Mouse (Mus musculus): ENCODE results near the gene Car4. TPM values are rescaled to one million over a fixed set of nuclear protein-coding genes. Genes with fewer than 3 reads are reported as not detected.
A peak's percentile ranks its signal among the peaks of the same experiment; 100 is the strongest.

Car4 gene
- polyA plus RNA-seq, 1 experiment from 2014 or later = 0.70 TPM

GRCm38 (mm10) chr11:84920981-84921380, 36.6 kb upstream of the Car4 start:
- Histone ChIP-seq H3K9me3 (ENCODE audit: control insufficient read depth, low read length) (no peaks in the 10 kb centered on the region), H3K4me3 (ENCODE audit: low read length) (no peak overlapping the region), H3K4me1 (replicated peaks; ENCODE audit: control insufficient read depth, insufficient read depth, low read length) (no peaks in the 10 kb centered on the region), H3K9ac (ENCODE audit: low read length) (no peak overlapping the region), H3K27ac (ENCODE audit: low read length) (no peak overlapping the region), H3K36me3 (ENCODE audit: control insufficient read depth, insufficient read depth, low read length) (no peaks in the 10 kb centered on the region), H3K4me2 (ENCODE audit: low read depth, low read length) (no peak overlapping the region), H3K27me3 (ENCODE audit: control insufficient read depth, insufficient read depth, low read depth, low read length) (no peaks in the 10 kb centered on the region)
- no peak for ATAC-seq (ENCODE audit: low read depth)
- 78% methylated on average over 8 of the region's 8 CpGs for WGBS

DNA sequence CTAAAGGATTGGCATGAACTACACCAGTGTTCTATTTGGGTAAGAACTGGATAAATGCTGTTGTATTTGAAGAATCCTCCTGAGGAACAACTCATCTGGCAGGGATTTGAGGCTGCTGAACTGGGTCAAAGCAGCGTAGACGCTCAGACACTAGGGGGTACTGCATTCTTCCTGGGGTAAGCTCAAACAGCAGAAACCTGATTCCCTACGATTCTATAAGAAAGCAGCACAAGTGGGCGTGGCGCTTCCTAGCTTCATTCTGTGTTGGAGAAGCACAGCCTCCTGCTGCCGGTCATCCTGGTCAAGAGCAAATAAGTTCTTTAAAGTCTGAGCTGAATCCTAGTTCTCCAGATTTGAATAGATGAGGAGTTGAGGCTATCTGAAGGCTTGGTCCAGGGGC, 25.3 kb upstream of the Car4 start:
- no peaks in the 10 kb centered on the region for H3K9me3 ChIP-seq (ENCODE audit: control insufficient read depth, low read length)
- 13% methylated on average over 6 of the region's 6 CpGs for WGBS

GRCm38 (mm10) chr11:84939508-84940053, 18.0 kb upstream of the Car4 start:
- Histone ChIP-seq H3K4me3 (ENCODE audit: low read length) (no peak overlapping the region), H3K27me3 (ENCODE audit: control insufficient read depth, insufficient read depth, low read depth, low read length) (peaks cover 3% of the 10 kb centered on the region; the same call in 1 of the 2 replicates), H3K27ac (ENCODE audit: low read length) (no peak overlapping the region), H3K4me1 (replicated peaks; ENCODE audit: control insufficient read depth, insufficient read depth, low read length) (no peaks in the 10 kb centered on the region; the same call in 1 of the 2 replicates), H3K9ac (ENCODE audit: low read length) (no peak overlapping the region), H3K9me3 (ENCODE audit: control insufficient read depth, low read length) (no peaks in the 10 kb centered on the region), H3K36me3 (ENCODE audit: control insufficient read depth, insufficient read depth, low read length) (no peaks in the 10 kb centered on the region), H3K4me2 (ENCODE audit: low read depth, low read length) (no peak overlapping the region)
- 55% methylated on average over 8 of the region's 8 CpGs for WGBS
- no peak for ATAC-seq (ENCODE audit: low read depth)

More for the DNA sequence above, 25.3 kb upstream of the Car4 start:
- no peaks in the 10 kb centered on the region for H3K4me1 ChIP-seq (replicated peaks; ENCODE audit: control insufficient read depth, insufficient read depth, low read length)
- H3K9ac ChIP-seq (ENCODE audit: low read length) = no peak overlapping the region
- H3K27me3 ChIP-seq (ENCODE audit: control insufficient read depth, insufficient read depth, low read depth, low read length) = no peaks in the 10 kb centered on the region
- no peaks in the 10 kb centered on the region for H3K36me3 ChIP-seq (ENCODE audit: control insufficient read depth, insufficient read depth, low read length)
- H3K4me2 ChIP-seq (ENCODE audit: low read depth, low read length) = no peak overlapping the region
- no peak overlapping the region for H3K4me3 ChIP-seq (ENCODE audit: low read length)
- no peak for ATAC-seq (ENCODE audit: low read depth)
- no peak overlapping the region for H3K27ac ChIP-seq (ENCODE audit: low read length)

GRCm38 (mm10) chr11:84940140-84940539, 17.4 kb upstream of the Car4 start:
- Histone ChIP-seq H3K4me2 (ENCODE audit: low read depth, low read length) (no peak overlapping the region), H3K27me3 (ENCODE audit: control insufficient read depth, insufficient read depth, low read depth, low read length) (peaks cover 3% of the 10 kb centered on the region; the same call in 1 of the 2 replicates), H3K4me1 (replicated peaks; ENCODE audit: control insufficient read depth, insufficient read depth, low read length) (no peaks in the 10 kb centered on the region; the same call in 1 of the 2 replicates), H3K9me3 (ENCODE audit: control insufficient read depth, low read length) (no peaks in the 10 kb centered on the region), H3K4me3 (ENCODE audit: low read length) (no peak overlapping the region), H3K27ac (ENCODE audit: low read length) (no peak overlapping the region), H3K9ac (ENCODE audit: low read length) (no peak overlapping the region), H3K36me3 (ENCODE audit: control insufficient read depth, insufficient read depth, low read length) (no peaks in the 10 kb centered on the region)
- no peak for ATAC-seq (ENCODE audit: low read depth)
- 65% methylated on average over 10 of the region's 10 CpGs for WGBS

- Histone ChIP-seq H3K4me1 (replicated peaks; ENCODE audit: control insufficient read depth, insufficient read depth, low read length) (no peaks in the 10 kb centered on the region; the same call in 1 of the 2 replicates), H3K27ac (ENCODE audit: low read length) (no peak overlapping the region), H3K9me3 (ENCODE audit: control insufficient read depth, low read length) (no peaks in the 10 kb centered on the region), H3K27me3 (ENCODE audit: control insufficient read depth, insufficient read depth, low read depth, low read length) (peaks cover 3% of the 10 kb centered on the region; the same call in 1 of the 2 replicates), H3K4me2 (ENCODE audit: low read depth, low read length) (no peak overlapping the region), H3K36me3 (ENCODE audit: control insufficient read depth, insufficient read depth, low read length) (no peaks in the 10 kb centered on the region), H3K4me3 (ENCODE audit: low read length) (no peak overlapping the region), H3K9ac (ENCODE audit: low read length) (no peak overlapping the region)
- WGBS = 0% methylated on average over 15 of the region's 15 CpGs
- ATAC-seq (ENCODE audit: low read depth) = peak; percentile 60
Observed at GRCm38 (mm10) chr11:84943948-84944347, 13.6 kb upstream of the Car4 start.

DNA sequence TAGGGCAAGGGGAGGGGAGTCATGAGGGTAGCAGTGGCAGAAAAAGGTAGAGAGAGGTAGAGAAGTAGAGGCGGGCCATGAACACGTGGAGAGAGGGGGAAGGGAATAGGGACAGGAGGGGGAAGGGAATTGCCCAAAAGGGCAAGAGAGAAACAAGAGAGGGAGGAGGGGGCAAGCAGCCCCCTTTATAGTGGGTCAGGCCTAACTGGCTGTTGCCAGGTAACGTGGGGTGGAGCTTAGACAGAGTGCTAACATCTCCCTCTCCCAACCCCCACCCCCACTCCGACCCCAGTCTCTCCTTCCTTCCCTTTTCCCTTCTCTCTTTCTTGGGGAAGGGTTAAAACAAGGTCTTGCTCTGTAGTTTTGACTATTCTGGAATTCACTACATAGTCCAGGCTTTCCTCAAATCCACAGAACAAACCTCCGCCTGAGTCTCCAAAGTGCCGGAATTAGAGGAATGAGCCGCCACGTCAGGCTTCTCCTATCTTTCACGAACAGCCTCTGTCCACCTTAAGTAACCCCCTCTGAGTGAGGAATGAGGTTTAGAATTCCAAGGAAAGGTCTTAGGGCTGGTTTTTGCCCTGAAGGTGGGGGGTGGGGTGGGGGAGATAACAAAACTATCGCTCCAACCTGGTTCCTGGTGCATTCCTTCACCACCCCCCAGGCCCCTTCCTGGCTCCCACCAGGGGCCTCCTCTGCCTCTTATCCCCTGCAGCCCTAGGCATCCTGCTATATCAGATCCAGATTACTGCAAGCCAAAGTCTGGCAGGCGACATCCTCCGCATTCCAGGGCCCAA, 12.7 kb upstream of the Car4 start:
- no peak for ATAC-seq (ENCODE audit: low read depth)
- Histone ChIP-seq H3K4me1 (replicated peaks; ENCODE audit: control insufficient read depth, insufficient read depth, low read length) (no peaks in the 10 kb centered on the region; the same call in 1 of the 2 replicates), H3K9me3 (ENCODE audit: control insufficient read depth, low read length) (no peaks in the 10 kb centered on the region), H3K27ac (ENCODE audit: low read length) (no peak overlapping the region), H3K27me3 (ENCODE audit: control insufficient read depth, insufficient read depth, low read depth, low read length) (peaks cover 3% of the 10 kb centered on the region; the same call in 1 of the 2 replicates), H3K4me2 (ENCODE audit: low read depth, low read length) (no peak overlapping the region), H3K4me3 (ENCODE audit: low read length) (no peak overlapping the region), H3K9ac (ENCODE audit: low read length) (no peak overlapping the region), H3K36me3 (ENCODE audit: control insufficient read depth, insufficient read depth, low read length) (no peaks in the 10 kb centered on the region)
- WGBS = 2% methylated on average over 12 of the region's 12 CpGs

- Histone ChIP-seq H3K27ac (ENCODE audit: low read length) (no peak overlapping the region), H3K4me2 (ENCODE audit: low read depth, low read length) (no peak overlapping the region), H3K4me3 (ENCODE audit: low read length) (no peak overlapping the region), H3K27me3 (ENCODE audit: control insufficient read depth, insufficient read depth, low read depth, low read length) (peaks cover 3% of the 10 kb centered on the region; the same call in 1 of the 2 replicates), H3K9me3 (ENCODE audit: control insufficient read depth, low read length) (no peaks in the 10 kb centered on the region), H3K9ac (ENCODE audit: low read length) (no peak overlapping the region), H3K4me1 (replicated peaks; ENCODE audit: control insufficient read depth, insufficient read depth, low read length) (no peaks in the 10 kb centered on the region; the same call in 1 of the 2 replicates), H3K36me3 (ENCODE audit: control insufficient read depth, insufficient read depth, low read length) (no peaks in the 10 kb centered on the region)
- ATAC-seq (ENCODE audit: low read depth) = no peak
- 31% methylated on average over 3 of the region's 3 CpGs for WGBS
Observed at GRCm38 (mm10) chr11:84945841-84946240, 11.7 kb upstream of the Car4 start.

GRCm38 (mm10) chr11:84947206-84947605, 10.4 kb upstream of the Car4 start:
- Histone ChIP-seq H3K9ac (ENCODE audit: low read length) (no peak overlapping the region), H3K4me3 (ENCODE audit: low read length) (no peak overlapping the region), H3K27ac (ENCODE audit: low read length) (no peak overlapping the region), H3K9me3 (ENCODE audit: control insufficient read depth, low read length) (no peaks in the 10 kb centered on the region), H3K27me3 (ENCODE audit: control insufficient read depth, insufficient read depth, low read depth, low read length) (peaks cover 3% of the 10 kb centered on the region; the same call in 1 of the 2 replicates), H3K36me3 (ENCODE audit: control insufficient read depth, insufficient read depth, low read length) (no peaks in the 10 kb centered on the region), H3K4me2 (ENCODE audit: low read depth, low read length) (no peak overlapping the region), H3K4me1 (replicated peaks; ENCODE audit: control insufficient read depth, insufficient read depth, low read length) (peaks cover 1% of the 10 kb centered on the region; the same call in 1 of the 2 replicates)
- 71% methylated on average over 6 of the region's 6 CpGs for WGBS
- no peak for ATAC-seq (ENCODE audit: low read depth)

DNA sequence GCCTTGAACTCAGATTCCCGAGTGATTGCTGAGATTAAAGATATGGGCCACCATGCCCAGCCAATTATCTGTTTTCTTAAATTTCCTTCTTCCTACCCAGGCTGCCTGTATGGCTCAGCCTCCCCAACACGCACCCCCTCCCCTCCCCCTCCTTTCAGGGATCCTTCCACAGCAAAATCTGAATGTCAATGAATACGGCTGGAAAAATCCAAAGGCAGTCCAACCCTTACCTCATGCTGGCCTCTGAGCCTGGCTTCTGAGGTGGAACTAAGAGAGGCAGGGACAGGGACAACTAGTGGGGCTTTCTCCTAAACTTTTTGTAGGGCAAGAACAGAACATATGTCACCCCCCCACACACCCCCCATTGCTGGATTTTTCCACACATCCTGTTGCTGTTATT, 9.5 kb upstream of the Car4 start:
- H3K4me3 ChIP-seq (ENCODE audit: low read length) = no peak overlapping the region
- WGBS = 55% methylated on average over 3 of the region's 3 CpGs
- H3K36me3 ChIP-seq (ENCODE audit: control insufficient read depth, insufficient read depth, low read length) = no peaks in the 10 kb centered on the region
- ATAC-seq (ENCODE audit: low read depth) = no peak
- H3K27me3 ChIP-seq (ENCODE audit: control insufficient read depth, insufficient read depth, low read depth, low read length) = peaks cover 3% of the 10 kb centered on the region; the same call in 1 of the 2 replicates
- H3K4me2 ChIP-seq (ENCODE audit: low read depth, low read length) = no peak overlapping the region
- no peaks in the 10 kb centered on the region for H3K9me3 ChIP-seq (ENCODE audit: control insufficient read depth, low read length)
- H3K4me1 ChIP-seq (replicated peaks; ENCODE audit: control insufficient read depth, insufficient read depth, low read length) = peaks cover 3% of the 10 kb centered on the region; the same call in 1 of the 2 replicates
- no peak overlapping the region for H3K9ac ChIP-seq (ENCODE audit: low read length)
- H3K27ac ChIP-seq (ENCODE audit: low read length) = no peak overlapping the region
